Mouse (Mus musculus) lung, embryonic 16.5 days (tissue): ENCODE measurements around the gene Spats1. TPM values are rescaled to one million over a fixed set of nuclear protein-coding genes. Genes with fewer than 3 reads are reported as not detected.

ENCODE experiments used
- ATAC-seq: fragments of 200-750 bp; cut with Nextera tagmentation; 2 replicates; pipeline ENCODE4 v1.8.0; 2017; ENCODE audit warnings: low read depth, mild to moderate bottlenecking, moderate library complexity
- H3K27ac ChIP-seq: fragments of 300-500 bp; sonication (generic); 2 replicates; pipeline ENCODE4 v1.5.1; 2014; ENCODE audit warnings: mild to moderate bottlenecking, control low read depth, low read length
- H3K27me3 ChIP-seq: fragments of 300-500 bp; sonication (generic); 2 replicates; pipeline ENCODE4 v1.6.1; 2014; ENCODE audit warnings: low read depth, low read length, mixed read lengths; ENCODE audit not compliant: control insufficient read depth, insufficient read depth
- H3K36me3 ChIP-seq: fragments of 300-500 bp; sonication (generic); 2 replicates; pipeline ENCODE4 v1.6.1; 2014; ENCODE audit warnings: low read length; ENCODE audit not compliant: control insufficient read depth, insufficient read depth
- H3K4me1 ChIP-seq: fragments of 300-500 bp; sonication (generic); replicated peaks from 2 replicates; pipeline ENCODE4 v1.6.1; 2014; ENCODE audit warnings: low read length, mixed read lengths; ENCODE audit not compliant: control insufficient read depth, insufficient read depth
- H3K4me2 ChIP-seq: fragments of 300-500 bp; sonication (generic); 2 replicates; pipeline ENCODE4 v1.6.1; 2014; ENCODE audit warnings: low read depth, low read length, control low read depth
- H3K4me3 ChIP-seq: fragments of 300-500 bp; sonication (generic); 2 replicates; pipeline ENCODE4 v1.5.1; 2014; ENCODE audit warnings: mild to moderate bottlenecking, low read length, control low read depth
- H3K9ac ChIP-seq: fragments of 300-500 bp; sonication (generic); 2 replicates; pipeline ENCODE4 v1.6.1; 2014; ENCODE audit warnings: low read length, control low read depth
- H3K9me3 ChIP-seq: fragments of 300-500 bp; sonication (generic); 2 replicates; pipeline ENCODE4 v1.6.1; 2016; ENCODE audit warnings: low read length; ENCODE audit not compliant: control insufficient read depth
- WGBS: fragments of 180-500 bp; shearing (Covaris S2); extraction: QIAGEN DNeasy Blood & Tissue Kit; methylation state at CpG from one replicate; pipeline ENCODE4 v1.1.7; 2014; 5-methylcytosine and 5-hydroxymethylcytosine counted together
- polyA plus RNA-seq: library from polyadenylated mRNA; unstranded; fragments of >200 nt; fragmentation: Nextera tagmentation; extraction: Ambion mirVana; gene quantifications from 2 replicates; pipeline ENCODE4 v1.2.1, GENCODE M21; 2015

Spats1 gene
- polyA plus RNA-seq, 1 experiment from 2014 or later, result 1.2 TPM

GRCm38 (mm10) chr17:45402126-45402525 lies 73.1 kb downstream of the Spats1 start:
- Histone ChIP-seq H3K9me3 (no peaks in the 10 kb centered on the region), H3K27me3 (no peaks in the 10 kb centered on the region), H3K4me3 (no peak overlapping the region), H3K36me3 (peaks cover 22% of the 10 kb centered on the region), H3K27ac (no peak overlapping the region), H3K4me1 (peaks cover 2% of the 10 kb centered on the region; the same call in 1 of the 2 replicates), H3K4me2 (no peak overlapping the region), H3K9ac (no peak overlapping the region)
- 82% methylated on average over 1 of the region's 1 CpGs for whole genome bisulfite sequencing
- no peak for ATAC-seq

- Histone ChIP-seq H3K4me1 (peaks cover 2% of the 10 kb centered on the region; the same call in 1 of the 2 replicates), H3K27ac (no peak overlapping the region), H3K4me3 (no peak overlapping the region), H3K9me3 (no peaks in the 10 kb centered on the region), H3K9ac (no peak overlapping the region), H3K36me3 (peaks cover 16% of the 10 kb centered on the region), H3K27me3 (no peaks in the 10 kb centered on the region), H3K4me2 (no peak overlapping the region)
- ATAC-seq, result no peak
- 90% methylated on average over 5 of the region's 5 CpGs for WGBS
These were observed 73.9 kb downstream of the Spats1 start for GRCm38 (mm10) chr17:45401126-45401905.

GRCm38 (mm10) chr17:45398021-45398420 lies 77.2 kb downstream of the Spats1 start:
- peaks cover 2% of the 10 kb centered on the region; the same call in 1 of the 2 replicates for H3K4me1 ChIP-seq
- 96% methylated on average over 2 of the region's 2 CpGs for WGBS

GRCm38 (mm10) chr17:45397541-45397940 lies 77.7 kb downstream of the Spats1 start:
- Histone ChIP-seq H3K4me1 (no peaks in the 10 kb centered on the region), H3K9me3 (no peaks in the 10 kb centered on the region), H3K9ac (no peak overlapping the region), H3K27ac (no peak overlapping the region), H3K36me3 (peaks cover 13% of the 10 kb centered on the region), H3K4me2 (no peak overlapping the region), H3K27me3 (no peaks in the 10 kb centered on the region), H3K4me3 (no peak overlapping the region)
- ATAC-seq, result no peak
- WGBS, result 74% methylated on average over 3 of the region's 3 CpGs

More at GRCm38 (mm10) chr17:45398021-45398420, 77.2 kb downstream of the Spats1 start:
- Histone ChIP-seq H3K4me3 (no peak overlapping the region), H3K9me3 (no peaks in the 10 kb centered on the region), H3K9ac (no peak overlapping the region), H3K27me3 (no peaks in the 10 kb centered on the region), H3K4me2 (no peak overlapping the region), H3K36me3 (peaks cover 12% of the 10 kb centered on the region), H3K27ac (no peak overlapping the region)
- no peak for ATAC-seq

GRCm38 (mm10) chr17:45394612-45395011 lies 80.6 kb downstream of the Spats1 start:
- 53% methylated on average over 9 of the region's 9 CpGs for WGBS
- H3K4me3 ChIP-seq, result no peak overlapping the region

GRCm38 (mm10) chr17:45393765-45394164 lies 81.5 kb downstream of the Spats1 start:
- H3K4me1 ChIP-seq, result no peaks in the 10 kb centered on the region
- 61% methylated on average over 3 of the region's 3 CpGs for WGBS
- H3K4me2 ChIP-seq, result no peak overlapping the region
- H3K9me3 ChIP-seq, result no peaks in the 10 kb centered on the region
- peaks cover 24% of the 10 kb centered on the region for H3K36me3 ChIP-seq
- H3K27me3 ChIP-seq, result no peaks in the 10 kb centered on the region
- no peak overlapping the region for H3K27ac ChIP-seq
- ATAC-seq, result no peak
- no peak overlapping the region for H3K9ac ChIP-seq
- H3K4me3 ChIP-seq, result no peak overlapping the region

More at GRCm38 (mm10) chr17:45394612-45395011, 80.6 kb downstream of the Spats1 start:
- no peak for ATAC-seq
- no peak overlapping the region for H3K4me2 ChIP-seq
- H3K27me3 ChIP-seq, result no peaks in the 10 kb centered on the region
- peaks cover 27% of the 10 kb centered on the region for H3K36me3 ChIP-seq
- no peaks in the 10 kb centered on the region for H3K9me3 ChIP-seq
- no peaks in the 10 kb centered on the region for H3K4me1 ChIP-seq
- H3K9ac ChIP-seq, result no peak overlapping the region
- no peak overlapping the region for H3K27ac ChIP-seq

Other genes starting within 250 kb of the Spats1 start
- 58.9 and 60.1 TPM in 2 replicates for gene Cdc5l, start 41.7 kb downstream of the Spats1 start, polyA plus RNA-seq
- gene Aars2, start 31.4 kb upstream of the Spats1 start, polyA plus RNA-seq, result 18.6 and 19.9 TPM in 2 replicates
- gene Tcte1, start 48.0 kb upstream of the Spats1 start, polyA plus RNA-seq, result 1.7 and 2.7 TPM in 2 replicates
- 1.2 and 1.4 TPM in 2 replicates for gene Tmem151b, start 74.3 kb upstream of the Spats1 start, polyA plus RNA-seq
- 3.1 and 3.5 TPM in 2 replicates for gene Nfkbie, start 80.3 kb upstream of the Spats1 start, polyA plus RNA-seq
- gene Slc35b2, start 88.5 kb upstream of the Spats1 start, polyA plus RNA-seq, result 130 and 131 TPM in 2 replicates
- gene Hsp90ab1, start 97.9 kb upstream of the Spats1 start, polyA plus RNA-seq, result 1,477 and 1,506 TPM in 2 replicates
- 100 and 106 TPM in 2 replicates for gene Slc29a1, start 124.2 kb upstream of the Spats1 start, polyA plus RNA-seq
- 0.39 and 0.91 TPM in 2 replicates for gene Mymx, start 126.7 kb upstream of the Spats1 start, polyA plus RNA-seq
- 0.72 and 0.78 TPM in 2 replicates for gene Capn11, start 183.9 kb upstream of the Spats1 start, polyA plus RNA-seq
- gene Mrpl14, start 210.9 kb upstream of the Spats1 start, polyA plus RNA-seq, result 191 and 214 TPM in 2 replicates
- 52.7 and 55.6 TPM in 2 replicates for gene Tmem63b, start 211.5 kb upstream of the Spats1 start, polyA plus RNA-seq